Mouse (Mus musculus): ENCODE results near the gene Tbcd.

DNA sequence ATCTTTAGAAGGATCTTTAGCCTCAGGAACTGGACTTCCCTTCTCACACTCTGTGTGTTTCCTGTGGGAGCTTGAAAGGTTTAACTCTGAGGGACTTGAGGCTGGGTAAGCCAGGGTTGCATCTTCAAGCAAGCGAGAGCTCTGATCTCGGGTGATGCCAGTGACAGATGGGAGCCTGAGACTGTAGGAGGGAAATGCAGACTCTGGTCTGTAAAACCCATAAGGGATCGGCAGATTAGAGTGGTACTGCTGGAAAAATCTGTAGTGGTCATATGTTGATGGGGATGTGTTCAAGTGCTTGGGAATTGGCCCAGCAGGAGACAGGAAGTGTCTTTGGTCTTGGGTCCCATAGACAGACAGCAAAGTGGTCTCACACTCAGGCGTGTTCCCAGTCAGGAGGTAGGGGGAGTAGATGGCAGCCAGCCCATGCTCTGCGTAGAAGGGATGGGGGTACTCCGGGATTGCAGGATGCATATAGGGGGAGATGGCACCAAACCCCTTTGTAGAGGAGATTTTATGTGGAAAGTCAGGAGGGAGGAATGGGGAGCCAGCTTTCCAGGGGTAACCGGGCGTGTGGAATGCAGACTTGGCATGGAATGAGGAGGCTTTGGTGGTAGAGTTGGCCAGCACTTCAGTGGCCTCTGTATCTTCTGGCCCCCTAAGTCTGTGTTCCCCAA is 61.3 kb downstream of the Tbcd start:
- TF ChIP-seq TAL1 (conservative IDR thresholded peaks at IDR 0.05; ENCODE audit: low read depth, low read length) (no peak), CTCF (IDR thresholded peaks at IDR 0.05; ENCODE audit: low read depth, low read length) (no peak)
